Mouse (Mus musculus) small intestine, adult 2 months (tissue): Measurements from ENCODE around the gene Scml4.

ENCODE experiments used
- CTCF ChIP-seq: fragments of 200-500 bp; IDR thresholded peaks from 2 replicates; pipeline ENCODE4 v1.5.1; 2012; ENCODE audit warnings: low read depth, mild to moderate bottlenecking, control low read depth, inconsistent platforms, low read length, moderate library complexity, mixed read lengths; ENCODE audit not compliant: insufficient replicate concordance, insufficient read length; ENCODE audit errors: extremely low read depth
- POLR2A ChIP-seq: fragments of 200-500 bp; IDR thresholded peaks from 2 replicates; pipeline ENCODE4 v1.6.1; 2012; ENCODE audit warnings: low read depth, mild to moderate bottlenecking, control low read depth, inconsistent platforms, low read length, moderate library complexity

DNA sequence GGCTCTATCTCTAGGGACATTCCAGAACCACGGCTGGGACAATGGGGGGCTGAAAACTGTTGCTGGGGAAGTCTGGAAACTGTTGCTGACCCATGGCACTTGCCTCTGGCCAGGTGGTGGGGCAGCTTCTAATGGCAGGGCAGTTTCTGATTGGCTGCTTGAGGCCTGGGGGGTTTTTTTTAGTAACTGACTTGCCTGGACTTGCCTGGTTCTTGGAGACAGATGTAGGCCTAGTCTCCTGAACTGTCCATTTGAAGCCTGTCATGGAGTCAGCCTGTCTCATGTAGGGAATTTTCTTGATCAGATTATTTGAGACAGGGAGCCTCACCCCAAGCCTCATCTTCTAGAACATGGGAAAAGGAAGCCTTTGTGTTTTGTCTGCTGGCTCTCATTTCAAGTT, 14.7 kb upstream of the Scml4 start:
- no peak for TF ChIP-seq POLR2A
- TF ChIP-seq CTCF: no peak
